Mouse (Mus musculus): ENCODE measurements around the gene Pkn3. TPM values are rescaled to one million over a fixed set of nuclear protein-coding genes. Genes with fewer than 3 reads are reported as not detected.
"Not testable (repeated sequence)": the region's sequence is repeated elsewhere in the genome, so short reads cannot be mapped to it uniquely, and the experiment has no call there.

Gene Pkn3
- polyA plus RNA-seq, 2 experiments: 5.9 to 26.9 TPM

- peak overlapping the region; percentile 91 for H3K27ac ChIP-seq (replicated peaks; ENCODE audit: low read depth, low read length)
- peak; percentile 66 for ATAC-seq (ENCODE audit: low FRiP score, low read depth)
- TF ChIP-seq POLR2A (IDR thresholded peaks at IDR 0.05; ENCODE audit: borderline replicate concordance, extremely low read depth, insufficient read depth, insufficient read length): no peak
- H3K4me2 ChIP-seq (replicated peaks; ENCODE audit: low read depth, low read length, severe bottlenecking): peak overlapping the region; percentile 91
- peak overlapping the region; percentile 83 for H3K4me3 ChIP-seq (replicated peaks; ENCODE audit: low read length)
- H3K9ac ChIP-seq (ENCODE audit: low read depth, low read length, severe bottlenecking): peak overlapping the region; percentile 89
- no peaks in the 10 kb centered on the region for H3K27me3 ChIP-seq (ENCODE audit: control insufficient read depth, insufficient read depth, low read length)
- peaks cover 14% of the 10 kb centered on the region for H3K36me3 ChIP-seq (ENCODE audit: control insufficient read depth, insufficient read depth, low read length)
- no peaks in the 10 kb centered on the region for H3K9me3 ChIP-seq (ENCODE audit: control insufficient read depth, low read length)
- peaks cover 13% of the 10 kb centered on the region; the same call in 1 of the 2 replicates for H3K4me1 ChIP-seq (ENCODE audit: control insufficient read depth, insufficient read depth, low read length)
- peak; percentile 26 for DNase-seq (ENCODE audit: low spot score)
- WGBS: 3% methylated on average over 39 of the region's 44 CpGs
Measured at GRCm38 (mm10) chr2:30123729-30124471, 46.4 kb downstream of the Pkn3 start.

GRCm38 (mm10) chr2:30124472-30125274 is 47.2 kb downstream of the Pkn3 start, which contains the start of gene Zer1:
Gene Zer1 (minus strand): TSS chr2:30124585.
- 10% methylated on average over 28 of the region's 31 CpGs for WGBS
- H3K9me3 ChIP-seq (ENCODE audit: control insufficient read depth, low read length): no peaks in the 10 kb centered on the region
- peak; percentile 97 for ATAC-seq (ENCODE audit: low FRiP score, low read depth)
- peak within 1 kb of the TSS; percentile 91 for H3K4me2 ChIP-seq (replicated peaks; ENCODE audit: low read depth, low read length, severe bottlenecking)
- H3K4me3 ChIP-seq (replicated peaks; ENCODE audit: low read length): peak within 1 kb of the TSS; percentile 83
- H3K9ac ChIP-seq (ENCODE audit: low read depth, low read length, severe bottlenecking): peak within 1 kb of the TSS; percentile 89
- TF ChIP-seq POLR2A (IDR thresholded peaks at IDR 0.05; ENCODE audit: borderline replicate concordance, extremely low read depth, insufficient read depth, insufficient read length): no peak; the same call in 1 of the 2 replicates
- H3K27me3 ChIP-seq (ENCODE audit: control insufficient read depth, insufficient read depth, low read length): no peaks in the 10 kb centered on the region
- peak; percentile 94 for DNase-seq (ENCODE audit: low spot score)
- peaks cover 14% of the 10 kb centered on the region for H3K36me3 ChIP-seq (ENCODE audit: control insufficient read depth, insufficient read depth, low read length)
- H3K4me1 ChIP-seq (ENCODE audit: control insufficient read depth, insufficient read depth, low read length): peaks cover 13% of the 10 kb centered on the region; the same call in 1 of the 2 replicates
- peak within 1 kb of the TSS; percentile 91 for H3K27ac ChIP-seq (replicated peaks; ENCODE audit: low read depth, low read length)

- 35% methylated on average over 2 of the region's 2 CpGs for WGBS
- Histone ChIP-seq H3K9ac (ENCODE audit: low read depth, low read length, severe bottlenecking) (no peak overlapping the region), H3K27ac (replicated peaks; ENCODE audit: low read depth, low read length) (no peak overlapping the region), H3K9me3 (ENCODE audit: control insufficient read depth, low read length) (no peaks in the 10 kb centered on the region), H3K36me3 (ENCODE audit: control insufficient read depth, insufficient read depth, low read length) (no peaks in the 10 kb centered on the region), H3K4me1 (ENCODE audit: control insufficient read depth, insufficient read depth, low read length) (peaks cover 15% of the 10 kb centered on the region), H3K4me2 (replicated peaks; ENCODE audit: low read depth, low read length, severe bottlenecking) (no peak overlapping the region), H3K27me3 (ENCODE audit: control insufficient read depth, insufficient read depth, low read length) (no peaks in the 10 kb centered on the region), H3K4me3 (replicated peaks; ENCODE audit: low read length) (no peak overlapping the region)
- no peak for TF ChIP-seq POLR2A (IDR thresholded peaks at IDR 0.05; ENCODE audit: borderline replicate concordance, extremely low read depth, insufficient read depth, insufficient read length)
- ATAC-seq (ENCODE audit: low FRiP score, low read depth) (no peak), DNase-seq (ENCODE audit: low spot score) (peak; percentile 64)
Measured at GRCm38 (mm10) chr2:30128789-30129188, 51.3 kb downstream of the Pkn3 start.

GRCm38 (mm10) chr2:30130156-30130555 is 52.7 kb downstream of the Pkn3 start:
- no peak overlapping the region for H3K27ac ChIP-seq (replicated peaks; ENCODE audit: low read depth, low read length)
- peaks cover 2% of the 10 kb centered on the region for H3K36me3 ChIP-seq (ENCODE audit: control insufficient read depth, insufficient read depth, low read length)
- no peaks in the 10 kb centered on the region for H3K27me3 ChIP-seq (ENCODE audit: control insufficient read depth, insufficient read depth, low read length)
- H3K4me1 ChIP-seq (ENCODE audit: control insufficient read depth, insufficient read depth, low read length): peaks cover 22% of the 10 kb centered on the region
- H3K4me2 ChIP-seq (replicated peaks; ENCODE audit: low read depth, low read length, severe bottlenecking): no peak overlapping the region
- no peak overlapping the region for H3K4me3 ChIP-seq (replicated peaks; ENCODE audit: low read length)
- ATAC-seq (ENCODE audit: low FRiP score, low read depth) (no peak), DNase-seq (ENCODE audit: low spot score) (no peak)
- TF ChIP-seq POLR2A (IDR thresholded peaks at IDR 0.05; ENCODE audit: borderline replicate concordance, extremely low read depth, insufficient read depth, insufficient read length): no peak
- 84% methylated on average over 4 of the region's 4 CpGs for WGBS
- H3K9ac ChIP-seq (ENCODE audit: low read depth, low read length, severe bottlenecking): no peak overlapping the region
- no peaks in the 10 kb centered on the region for H3K9me3 ChIP-seq (ENCODE audit: control insufficient read depth, low read length)

- not testable (repeated sequence) for H3K9me3 ChIP-seq (ENCODE audit: control insufficient read depth, low read length); DNase-seq (ENCODE audit: low spot score); H3K4me2 ChIP-seq (replicated peaks; ENCODE audit: low read depth, low read length, severe bottlenecking); H3K27ac ChIP-seq (replicated peaks; ENCODE audit: low read depth, low read length); H3K4me3 ChIP-seq (replicated peaks; ENCODE audit: low read length); ATAC-seq (ENCODE audit: low FRiP score, low read depth); H3K9ac ChIP-seq (ENCODE audit: low read depth, low read length, severe bottlenecking); H3K27me3 ChIP-seq (ENCODE audit: control insufficient read depth, insufficient read depth, low read length)
- Histone ChIP-seq H3K36me3 (ENCODE audit: control insufficient read depth, insufficient read depth, low read length) (peaks cover 12% of the 10 kb centered on the region), H3K4me1 (ENCODE audit: control insufficient read depth, insufficient read depth, low read length) (peaks cover 21% of the 10 kb centered on the region)
- 42% methylated on average over 5 of the region's 5 CpGs for WGBS
Measured at GRCm38 (mm10) chr2:30131240-30131639, 53.8 kb downstream of the Pkn3 start.
